Mouse (Mus musculus) CH12.LX (cell line): ENCODE measurements around the gene Clptm1l. TPM values are rescaled to one million over a fixed set of nuclear protein-coding genes. Genes with fewer than 3 reads are reported as not detected.

ENCODE experiments used
- DNase-seq: peaks from one replicate; pipeline ENCODE4 v3.0.0-alpha.2; 2013; ENCODE audit errors: extremely low read depth
- H3K27ac ChIP-seq: 2 replicates; pipeline ENCODE4 v1.5.1; 2012; ENCODE audit warnings: low read depth, mild to moderate bottlenecking, control low read depth, moderate library complexity; ENCODE audit not compliant: insufficient read depth
- H3K27me3 ChIP-seq: replicated peaks from 2 replicates; pipeline ENCODE3; 2012; ENCODE audit warnings: inconsistent platforms
- H3K36me3 ChIP-seq, 2 experiments: replicated peaks in 1 of 2; 2 replicates each; pipeline versions ENCODE3 to v1.6.1; 2012; ENCODE audit warnings: inconsistent platforms in 1 of 2, low read length in 1 of 2, mild to moderate bottlenecking in 1 of 2, mixed read lengths in 1 of 2, moderate library complexity in 1 of 2; ENCODE audit not compliant: control insufficient read depth in 1 of 2, insufficient read depth in 1 of 2
- H3K4me1 ChIP-seq, 2 experiments: 2 replicates each; pipeline ENCODE4 v1.6.1; 2012; ENCODE audit warnings: inconsistent platforms in 1 of 2, moderate library complexity in 1 of 2; ENCODE audit not compliant: insufficient read depth in 2 of 2, control insufficient read depth in 1 of 2
- H3K4me2 ChIP-seq: 2 replicates; pipeline ENCODE4 v1.6.1; 2012; ENCODE audit warnings: low read depth, mild to moderate bottlenecking, control low read depth; ENCODE audit not compliant: poor library complexity, insufficient read depth, severe bottlenecking
- H3K4me3 ChIP-seq, 3 experiments: fragments of 150-350 bp in 1 of 3; sonication (generic) in 1 of 3; replicated peaks in 1 of 3; 2 replicates each; pipeline versions ENCODE3 to v1.5.1; 2011 to 2012; ENCODE audit warnings: low read depth in 2 of 3, low read length in 2 of 3, mild to moderate bottlenecking in 2 of 3, moderate library complexity in 2 of 3, control low read depth in 1 of 3, improper control_type of control experiment in 1 of 3, inconsistent platforms in 1 of 3, mixed read lengths in 1 of 3; ENCODE audit not compliant: poor library complexity in 1 of 3
- H3K79me2 ChIP-seq: replicated peaks from 2 replicates; pipeline ENCODE4 v1.6.1; 2012; ENCODE audit warnings: mild to moderate bottlenecking, moderate library complexity; ENCODE audit not compliant: control insufficient read depth, poor library complexity, insufficient read depth, severe bottlenecking; ENCODE audit errors: extremely low read depth
- H3K9ac ChIP-seq: 2 replicates; pipeline ENCODE4 v1.6.1; 2012; ENCODE audit warnings: low read depth, mild to moderate bottlenecking, control low read depth, moderate library complexity; ENCODE audit not compliant: insufficient read depth
- H3K9me3 ChIP-seq: replicated peaks from 2 replicates; pipeline ENCODE3; 2012; ENCODE audit warnings: low read length, inconsistent platforms, mixed read lengths
- CHD2 ChIP-seq: IDR thresholded peaks from 2 replicates; pipeline ENCODE4 v1.6.1; 2011; ENCODE audit warnings: low read length, improper control_type of control experiment
- CTCF ChIP-seq, 2 experiments: IDR thresholded peaks in 1 of 2; conservative IDR thresholded peaks in 1 of 2; 2 replicates each; pipeline ENCODE4 v1.5.1; 2011 to 2012; ENCODE audit warnings: low read depth in 2 of 2, low read length in 2 of 2, improper control_type of control experiment in 1 of 2, inconsistent platforms in 1 of 2, mild to moderate bottlenecking in 1 of 2, moderate library complexity in 1 of 2
- JUN ChIP-seq: IDR thresholded peaks from 2 replicates; pipeline ENCODE4 v1.6.1; 2011; ENCODE audit warnings: low read depth, mild to moderate bottlenecking, low read length, improper control_type of control experiment, moderate library complexity; ENCODE audit not compliant: insufficient read depth
- MAX ChIP-seq: IDR thresholded peaks from 2 replicates; pipeline ENCODE4 v1.6.1; 2011; ENCODE audit warnings: low read length, improper control_type of control experiment
- MEF2A ChIP-seq: IDR thresholded peaks from 2 replicates; pipeline ENCODE4 v1.6.1; 2014; ENCODE audit warnings: low read depth, mild to moderate bottlenecking, inconsistent platforms, low read length, improper control_type of control experiment, borderline replicate concordance
- POLR2A ChIP-seq: IDR thresholded peaks from 2 replicates; pipeline ENCODE4 v1.6.1; 2011; ENCODE audit warnings: low read depth, mild to moderate bottlenecking, improper control_type of control experiment, low read length
- RCOR1 ChIP-seq: conservative IDR thresholded peaks from 2 replicates; pipeline ENCODE4 v1.6.1; 2012; ENCODE audit warnings: low read depth, mild to moderate bottlenecking, inconsistent platforms, low read length, improper control_type of control experiment
- SMC3 ChIP-seq: IDR thresholded peaks from 2 replicates; pipeline ENCODE4 v1.6.1; 2011; ENCODE audit warnings: low read depth, low read length, improper control_type of control experiment
- TCF12 ChIP-seq: IDR thresholded peaks from 2 replicates; pipeline ENCODE4 v1.6.1; 2014; ENCODE audit warnings: low read depth, mild to moderate bottlenecking, inconsistent platforms, low read length, improper control_type of control experiment
- UBTF ChIP-seq: IDR thresholded peaks from 2 replicates; pipeline ENCODE4 v1.6.1; 2012; ENCODE audit warnings: low read depth, mild to moderate bottlenecking, inconsistent platforms, low read length, improper control_type of control experiment, moderate library complexity
- ZKSCAN1 ChIP-seq: IDR thresholded peaks from 2 replicates; pipeline ENCODE4 v1.6.1; 2012; ENCODE audit warnings: low read depth, inconsistent platforms, low read length, improper control_type of control experiment, borderline replicate concordance
- dilution Hi-C: fragments of 300-500 bp; cut with MboI; formaldehyde crosslinking; loops from 2 replicates; pipeline ENCODE4 v1.14.3; 2020; ENCODE audit warnings: low sequenced_read_pairs; ENCODE audit not compliant: extremely low pct_unique_long_range_greater_than_20kb, extremely low pct_ligation_motif_present
- in situ Hi-C: fragments of 300-500 bp; cut with MboI; formaldehyde crosslinking; loops from 3 replicates; pipeline ENCODE4 v1.14.3; 2019; ENCODE audit warnings: low sequenced_read_pairs, low pct_ligation_motif_present, low pct_unique_long_range_greater_than_20kb, mixed read lengths
- polyA plus RNA-seq: library from polyadenylated mRNA; unstranded; fragments of >175 nt; gene quantifications from 2 replicates; pipeline ENCODE4 v1.2.1, GENCODE M21; 2012; ENCODE audit warnings: low read depth; ENCODE audit not compliant: insufficient read length
- total RNA-seq, 2 experiments: library from RNA; depleted of rRNA; stranded (reverse); fragments of 300-350 nt in 1 of 2; fragments of >200 nt in 1 of 2; gene quantifications; 2 replicates each; pipeline ENCODE4 v1.2.3; 2012 to 2014

Clptm1l gene
- total and polyA plus RNA-seq, 3 experiments: 112 to 219 (median 143) TPM

GRCm38 (mm10) chr13:73577277-73577676 lies 26.5 kb upstream of the Clptm1l start:
- Histone ChIP-seq H3K4me1 (peaks cover 0 to 15% of the 10 kb centered on the region in 2 experiments; a peak in 3 of 4 replicates), H3K9me3 (no peaks in the 10 kb centered on the region), H3K36me3 (no peaks in the 10 kb centered on the region), H3K27ac (no peak overlapping the region), H3K9ac (no peak overlapping the region), H3K4me2 (no peak overlapping the region; the same call in 1 of the 2 replicates), H3K27me3 (peaks cover 3% of the 10 kb centered on the region), H3K4me3 (no peak overlapping the region), H3K79me2 (no peaks in the 10 kb centered on the region)
- in situ Hi-C loops: no loop called here
- no peak for DNase-seq
- dilution Hi-C loops: no loop called here
- no peak for TF ChIP-seq MAX

GRCm38 (mm10) chr13:73591488-73591887 lies 12.3 kb upstream of the Clptm1l start:
- Histone ChIP-seq H3K27me3 (peaks cover 34% of the 10 kb centered on the region), H3K27ac (no peak overlapping the region), H3K4me2 (no peak overlapping the region), H3K4me1 (peaks cover 0 to 6% of the 10 kb centered on the region in 2 experiments; a peak in 2 of 4 replicates), H3K36me3 (no peaks in the 10 kb centered on the region), H3K4me3 (no peak overlapping the region), H3K9me3 (no peaks in the 10 kb centered on the region), H3K79me2 (no peaks in the 10 kb centered on the region), H3K9ac (no peak overlapping the region)
- in situ Hi-C loops (no loop called here), dilution Hi-C loops (no loop called here)
- no peak for DNase-seq
- TF ChIP-seq TCF12 (no peak), CHD2 (no peak), ZKSCAN1 (no peak), JUN (no peak), UBTF (no peak), MAX (no peak), SMC3 (no peak), RCOR1 (no peak), MEF2A (no peak)

GRCm38 (mm10) chr13:73592546-73592945 lies 11.3 kb upstream of the Clptm1l start:
- in situ Hi-C loops: no loop called here
- Histone ChIP-seq H3K4me1 (peaks cover 0 to 6% of the 10 kb centered on the region in 2 experiments; a peak in 2 of 4 replicates), H3K4me3 (no peak overlapping the region), H3K27ac (no peak overlapping the region), H3K79me2 (no peaks in the 10 kb centered on the region), H3K9me3 (no peaks in the 10 kb centered on the region), H3K27me3 (peaks cover 38% of the 10 kb centered on the region), H3K4me2 (no peak overlapping the region)
- no peak for DNase-seq
- no peak for TF ChIP-seq CTCF (conservative IDR thresholded peaks at IDR 0.05 in 1 of 2, IDR thresholded peaks at IDR 0.05 in 1 of 2; ENCODE audit: low read depth in 2 of 2, low read length in 2 of 2)
- TF ChIP-seq SMC3: no peak
- no peak for TF ChIP-seq POLR2A
- TF ChIP-seq, all 38 proteins: peak for 0
- no peaks in the 10 kb centered on the region for H3K36me3 ChIP-seq
- dilution Hi-C loops: no loop called here
- no peak overlapping the region for H3K9ac ChIP-seq
